Mouse (Mus musculus) liver, embryonic 14.5 days (tissue): Measurements from ENCODE around the gene Esp34.

ENCODE experiments used
- CTCF ChIP-seq: IDR thresholded peaks from 2 replicates; pipeline ENCODE4 v1.5.1; 2016; ENCODE audit warnings: antibody characterized with exemption, low read depth, control low read depth
- EP300 ChIP-seq: IDR thresholded peaks from 2 replicates; pipeline ENCODE4 v1.6.1; 2016; ENCODE audit warnings: antibody characterized with exemption, low read depth

DNA sequence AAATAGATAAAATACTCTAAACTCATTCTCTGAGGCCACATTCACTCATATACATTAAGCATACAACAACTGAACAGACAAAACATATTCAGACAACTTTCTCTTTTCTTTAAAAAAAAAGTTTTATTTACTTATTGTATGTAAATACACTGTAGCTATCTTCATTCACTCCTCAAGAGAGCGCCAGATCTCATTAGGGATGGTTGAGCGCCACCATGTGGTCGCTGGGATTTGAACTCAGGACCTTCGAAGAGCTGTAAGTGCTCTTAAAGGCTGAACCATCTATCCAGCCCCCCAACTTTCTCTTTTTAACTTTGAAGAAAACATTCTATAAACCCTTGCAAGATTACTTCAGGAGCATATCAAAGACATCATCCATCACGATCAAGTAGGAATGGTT lies 8.5 kb downstream of the Esp34 start:
- TF ChIP-seq CTCF, result no peak
- TF ChIP-seq EP300, result no peak
